Mouse (Mus musculus): ENCODE results near the gene Chn1. TPM values are rescaled to one million over a fixed set of nuclear protein-coding genes. Genes with fewer than 3 reads are reported as not detected.

Gene Chn1
- polyA plus RNA-seq, 1 experiment from 2014 or later = 93.8 TPM

GRCm38 (mm10) chr2:73779016-73779595 lies 4.0 kb upstream of the Chn1 start:
- WGBS = 79% methylated on average over 4 of the region's 4 CpGs

DNA sequence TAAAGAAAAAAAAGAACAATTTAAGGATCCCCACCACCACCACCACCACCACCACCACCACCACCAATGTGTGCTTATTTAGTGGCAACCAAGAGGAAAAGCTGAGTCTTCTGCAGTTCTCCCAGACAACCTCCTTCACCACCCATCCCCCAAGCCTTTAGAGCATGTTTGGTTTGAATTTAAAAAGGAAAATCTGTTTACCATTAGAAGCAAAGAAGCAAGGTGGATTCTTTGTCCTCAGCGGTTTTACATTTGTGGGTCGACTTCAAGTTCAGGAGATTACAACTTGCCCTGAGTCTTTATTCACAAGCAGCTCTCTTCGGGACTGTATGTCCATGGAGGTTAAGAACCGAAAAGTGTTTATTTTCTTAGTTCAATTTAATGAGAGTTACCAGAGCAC lies 1.8 kb upstream of the Chn1 start:
- ATAC-seq (ENCODE audit: low FRiP score) = no peak
- Histone ChIP-seq H3K9me3 (replicated peaks) (no peaks in the 10 kb centered on the region), H3K27me3 (no peaks in the 10 kb centered on the region), H3K27ac (peak overlapping the region; percentile 55), H3K36me3 (no peaks in the 10 kb centered on the region), H3K4me3 (no peak overlapping the region), H3K9ac (no peak overlapping the region), H3K4me2 (replicated peaks) (peak overlapping the region; percentile 21; the same call in 1 of the 2 replicates), H3K4me1 (peaks cover 19% of the 10 kb centered on the region)
- 30% methylated on average over 4 of the region's 4 CpGs for WGBS

More at GRCm38 (mm10) chr2:73779016-73779595, 4.0 kb upstream of the Chn1 start:
- no peak overlapping the region for H3K4me2 ChIP-seq (replicated peaks)
- no peaks in the 10 kb centered on the region for H3K36me3 ChIP-seq
- ATAC-seq (ENCODE audit: low FRiP score) = no peak
- no peak overlapping the region for H3K4me3 ChIP-seq
- H3K27ac ChIP-seq = no peak overlapping the region
- no peak overlapping the region for H3K9ac ChIP-seq
- no peaks in the 10 kb centered on the region for H3K27me3 ChIP-seq
- H3K9me3 ChIP-seq (replicated peaks) = no peaks in the 10 kb centered on the region
- H3K4me1 ChIP-seq = peaks cover 5% of the 10 kb centered on the region

DNA sequence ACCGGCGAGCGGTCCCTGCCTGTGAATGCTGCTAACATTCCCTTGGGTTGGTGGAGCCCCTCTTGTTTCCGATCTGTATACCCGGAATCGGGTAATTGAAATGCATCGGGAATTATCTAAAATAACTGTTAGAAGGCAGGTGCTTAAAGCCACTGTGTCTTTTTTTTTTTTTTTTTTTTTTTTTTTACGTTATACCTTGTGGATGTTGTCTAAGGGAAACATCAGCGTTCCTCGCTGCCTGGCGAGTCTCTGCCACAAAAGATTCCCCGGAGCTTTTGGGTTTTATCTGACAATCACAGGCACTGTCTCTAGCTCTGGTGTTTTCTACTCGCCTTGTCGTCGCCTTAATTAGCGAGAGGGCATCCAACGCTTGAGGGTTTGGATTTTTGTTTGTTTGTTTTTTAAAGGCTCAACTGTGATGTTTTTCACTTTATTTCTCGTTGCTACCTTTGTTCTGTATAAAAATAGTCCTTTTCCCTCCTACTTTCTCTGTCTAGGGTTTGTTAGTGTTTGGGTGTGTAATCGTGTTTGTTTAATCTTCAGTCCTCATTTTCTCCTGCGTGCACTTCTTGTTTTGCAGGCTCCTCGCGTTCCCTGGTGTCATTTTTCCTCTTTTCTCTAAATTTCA lies 651 bp upstream of the Chn1 start:
- H3K4me1 ChIP-seq = peaks cover 19% of the 10 kb centered on the region
- H3K4me2 ChIP-seq (replicated peaks) = peak overlapping the region; percentile 56
- H3K9me3 ChIP-seq (replicated peaks) = no peaks in the 10 kb centered on the region
- WGBS = under 1% methylated on average over 22 of the region's 22 CpGs
- H3K27me3 ChIP-seq = no peaks in the 10 kb centered on the region
- H3K27ac ChIP-seq = peak overlapping the region; percentile 95
- no peaks in the 10 kb centered on the region for H3K36me3 ChIP-seq
- H3K4me3 ChIP-seq = peak overlapping the region; percentile 96
- peak overlapping the region; percentile 98 for H3K9ac ChIP-seq
- ATAC-seq (ENCODE audit: low FRiP score) = peak; percentile 59

DNA sequence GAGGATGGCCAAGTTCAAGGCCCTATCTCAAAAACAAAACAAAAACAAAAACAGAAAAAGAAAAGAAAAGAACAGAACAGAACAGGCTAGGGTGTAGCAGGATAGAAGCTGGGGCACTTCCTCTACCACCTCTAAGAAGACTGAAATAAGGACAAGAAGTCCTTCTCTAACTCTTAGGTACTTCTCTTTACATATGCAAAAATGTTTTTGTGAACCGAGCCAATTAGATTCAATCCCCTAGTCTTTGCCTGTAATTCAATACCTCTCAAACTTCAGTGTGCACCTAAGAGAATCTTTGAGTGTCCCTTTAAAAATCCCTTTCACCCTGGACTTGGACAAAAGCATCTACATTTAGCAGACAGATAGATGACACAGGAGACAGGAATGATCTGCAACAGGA lies 2.2 kb downstream of the Chn1 start:
- peak overlapping the region; percentile 44; the same call in 1 of the 2 replicates for H3K9ac ChIP-seq
- peak overlapping the region; percentile 56 for H3K4me2 ChIP-seq (replicated peaks)
- H3K27me3 ChIP-seq = no peaks in the 10 kb centered on the region
- H3K27ac ChIP-seq = no peak overlapping the region
- no peaks in the 10 kb centered on the region for H3K36me3 ChIP-seq
- H3K4me3 ChIP-seq = peak overlapping the region; percentile 96
- no peaks in the 10 kb centered on the region for H3K9me3 ChIP-seq (replicated peaks)
- no peak for ATAC-seq (ENCODE audit: low FRiP score)
- peaks cover 19% of the 10 kb centered on the region for H3K4me1 ChIP-seq
- WGBS = 34% methylated on average over 1 of the region's 1 CpGs

- Histone ChIP-seq H3K27me3 (no peaks in the 10 kb centered on the region), H3K9me3 (replicated peaks) (no peaks in the 10 kb centered on the region), H3K4me2 (replicated peaks) (no peak overlapping the region), H3K9ac (no peak overlapping the region), H3K4me3 (no peak overlapping the region), H3K36me3 (no peaks in the 10 kb centered on the region), H3K27ac (no peak overlapping the region), H3K4me1 (peaks cover 17% of the 10 kb centered on the region)
- WGBS = 80% methylated on average over 4 of the region's 4 CpGs
- no peak for ATAC-seq (ENCODE audit: low FRiP score)
These were observed 6.5 kb downstream of the Chn1 start for GRCm38 (mm10) chr2:73768669-73769068.

DNA sequence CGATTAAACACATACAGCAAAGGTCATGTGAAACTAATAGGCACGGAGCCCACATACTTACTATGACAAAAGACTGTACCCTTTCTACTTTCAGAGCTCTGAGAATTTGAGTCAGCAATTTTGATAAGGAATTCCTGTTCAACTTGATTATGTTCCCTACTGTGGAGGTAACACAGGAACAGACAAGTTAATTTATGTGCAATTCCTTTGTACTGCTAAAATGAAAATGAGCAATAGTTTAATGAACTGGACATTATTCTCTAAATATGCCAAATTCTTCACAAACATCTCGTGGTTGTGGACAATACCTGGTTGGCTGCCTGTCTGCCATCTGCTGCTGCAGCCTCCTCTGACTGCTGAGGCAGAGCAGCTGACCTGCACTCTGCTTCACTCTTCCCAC lies 11.6 kb downstream of the Chn1 start:
- H3K27ac ChIP-seq = 0 out of 2 replicates have a peak overlapping the region, but pooled peaks have one; percentile 12
- 58% methylated on average over 3 of the region's 3 CpGs for WGBS
- ATAC-seq (ENCODE audit: low FRiP score) = no peak

DNA sequence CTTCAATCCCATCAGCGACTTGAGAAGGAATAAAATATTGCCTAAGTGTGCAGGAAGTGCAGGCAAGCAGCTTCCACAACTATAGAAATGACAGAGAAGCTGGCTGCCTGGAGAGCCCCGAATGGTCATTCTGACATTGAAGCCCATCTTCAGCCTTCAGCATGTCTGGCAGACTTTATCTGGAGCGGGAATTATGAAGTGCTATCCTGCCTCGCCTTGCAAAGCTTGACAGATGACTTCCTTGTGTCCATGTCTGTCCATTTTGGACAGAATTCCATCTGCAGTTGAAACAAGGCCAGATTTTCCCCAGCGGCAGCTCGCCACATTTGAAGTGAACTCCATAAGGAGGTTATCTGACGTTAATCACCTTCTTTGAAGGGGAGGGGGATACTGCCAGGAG lies 15.2 kb downstream of the Chn1 start:
- 92% methylated on average over 7 of the region's 7 CpGs for whole genome bisulfite sequencing

More for the DNA sequence above, 11.6 kb downstream of the Chn1 start:
- H3K4me2 ChIP-seq (replicated peaks) = no peak overlapping the region
- H3K4me1 ChIP-seq = peaks cover 9% of the 10 kb centered on the region
- H3K4me3 ChIP-seq = no peak overlapping the region
- no peaks in the 10 kb centered on the region for H3K27me3 ChIP-seq
- no peaks in the 10 kb centered on the region for H3K9me3 ChIP-seq (replicated peaks)
- H3K36me3 ChIP-seq = peaks cover 3% of the 10 kb centered on the region; the same call in 1 of the 2 replicates
- no peak overlapping the region for H3K9ac ChIP-seq

DNA sequence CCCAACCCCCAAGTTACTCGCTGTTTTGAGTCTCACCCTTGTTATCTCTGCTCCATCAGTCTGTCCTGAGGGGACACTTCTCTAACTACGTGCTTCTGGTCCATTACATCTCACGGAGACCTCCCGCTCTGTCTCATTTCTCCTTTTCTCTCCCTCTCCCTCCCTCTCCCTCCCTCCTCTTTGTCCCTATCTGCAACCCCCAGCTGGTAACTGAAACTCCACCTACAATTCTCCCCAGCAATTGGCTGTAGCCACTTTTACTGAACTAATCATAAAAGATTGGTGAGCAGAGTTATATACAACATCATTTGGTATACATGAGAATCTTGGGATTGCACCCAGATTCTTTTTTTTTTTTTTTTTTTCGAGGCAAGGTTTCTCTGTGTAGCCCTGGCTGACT lies 16.1 kb downstream of the Chn1 start:
- ATAC-seq (ENCODE audit: low FRiP score) = no peak
- no peak overlapping the region for H3K4me3 ChIP-seq
- WGBS = 85% methylated on average over 5 of the region's 5 CpGs

More for the DNA sequence above, 15.2 kb downstream of the Chn1 start:
- Histone ChIP-seq H3K4me3 (no peak overlapping the region), H3K27ac (no peak overlapping the region), H3K4me2 (replicated peaks) (no peak overlapping the region), H3K9ac (no peak overlapping the region), H3K4me1 (peaks cover 9% of the 10 kb centered on the region), H3K27me3 (no peaks in the 10 kb centered on the region), H3K36me3 (peaks cover 5% of the 10 kb centered on the region; the same call in 1 of the 2 replicates), H3K9me3 (replicated peaks) (peaks cover 5% of the 10 kb centered on the region)
- no peak for ATAC-seq (ENCODE audit: low FRiP score)

DNA sequence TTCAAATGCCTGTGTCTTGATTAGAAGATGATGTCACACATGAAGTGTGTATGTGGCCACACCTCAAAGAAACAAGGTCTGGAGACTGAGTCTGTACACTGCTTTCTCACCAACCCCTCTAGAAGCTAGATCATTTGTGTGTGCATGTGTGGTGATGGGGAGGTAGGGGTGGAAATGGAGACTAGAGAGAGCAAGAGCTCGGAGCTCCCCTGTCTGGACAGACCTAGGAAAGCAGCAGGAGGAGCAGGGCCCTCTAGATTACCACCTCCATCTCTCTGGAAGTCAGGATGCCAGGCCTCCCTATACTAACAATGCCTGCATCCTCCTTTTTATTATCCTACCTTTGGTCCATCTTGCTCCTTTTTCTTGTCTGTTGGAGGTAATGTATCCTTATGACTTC lies 27.8 kb downstream of the Chn1 start:
- H3K4me3 ChIP-seq = no peak overlapping the region
- no peaks in the 10 kb centered on the region for H3K27me3 ChIP-seq
- WGBS = 100% methylated on average over 1 of the region's 1 CpGs
- no peaks in the 10 kb centered on the region for H3K9me3 ChIP-seq (replicated peaks)
- no peak overlapping the region for H3K4me2 ChIP-seq (replicated peaks)
- H3K27ac ChIP-seq = no peak overlapping the region
- peaks cover 4% of the 10 kb centered on the region; the same call in 1 of the 2 replicates for H3K4me1 ChIP-seq
- no peak for ATAC-seq (ENCODE audit: low FRiP score)
- H3K9ac ChIP-seq = no peak overlapping the region
- no peaks in the 10 kb centered on the region for H3K36me3 ChIP-seq

More for the DNA sequence above, 16.1 kb downstream of the Chn1 start:
- H3K36me3 ChIP-seq = peaks cover 7% of the 10 kb centered on the region; the same call in 1 of the 2 replicates
- H3K4me2 ChIP-seq (replicated peaks) = no peak overlapping the region
- peaks cover 6% of the 10 kb centered on the region for H3K4me1 ChIP-seq
- peaks cover 7% of the 10 kb centered on the region for H3K9me3 ChIP-seq (replicated peaks)
- H3K27me3 ChIP-seq = no peaks in the 10 kb centered on the region
- H3K9ac ChIP-seq = no peak overlapping the region
- no peak overlapping the region for H3K27ac ChIP-seq

- H3K9me3 ChIP-seq (replicated peaks) = no peaks in the 10 kb centered on the region
- H3K27ac ChIP-seq = no peak overlapping the region
- no peak for ATAC-seq (ENCODE audit: low FRiP score)
- H3K36me3 ChIP-seq = no peaks in the 10 kb centered on the region
- H3K4me2 ChIP-seq (replicated peaks) = no peak overlapping the region
- no peak overlapping the region for H3K9ac ChIP-seq
- no peaks in the 10 kb centered on the region for H3K27me3 ChIP-seq
- 100% methylated on average over 1 of the region's 1 CpGs for WGBS
- H3K4me1 ChIP-seq = peaks cover 4% of the 10 kb centered on the region; the same call in 1 of the 2 replicates
- no peak overlapping the region for H3K4me3 ChIP-seq
These were observed 28.8 kb downstream of the Chn1 start for GRCm38 (mm10) chr2:73746375-73746770.

GRCm38 (mm10) chr2:73745647-73746374 lies 29.3 kb downstream of the Chn1 start:
- 78% methylated on average over 3 of the region's 3 CpGs for WGBS
- no peak overlapping the region for H3K27ac ChIP-seq
- H3K9me3 ChIP-seq (replicated peaks) = no peaks in the 10 kb centered on the region
- H3K36me3 ChIP-seq = no peaks in the 10 kb centered on the region
- ATAC-seq (ENCODE audit: low FRiP score) = no peak
- H3K9ac ChIP-seq = no peak overlapping the region
- H3K4me3 ChIP-seq = no peak overlapping the region
- peaks cover 4% of the 10 kb centered on the region; the same call in 1 of the 2 replicates for H3K4me1 ChIP-seq
- no peaks in the 10 kb centered on the region for H3K27me3 ChIP-seq
- H3K4me2 ChIP-seq (replicated peaks) = no peak overlapping the region

GRCm38 (mm10) chr2:73741286-73741685 lies 33.9 kb downstream of the Chn1 start:
- Histone ChIP-seq H3K9ac (no peak overlapping the region), H3K4me3 (no peak overlapping the region), H3K36me3 (no peaks in the 10 kb centered on the region), H3K4me2 (replicated peaks) (no peak overlapping the region), H3K9me3 (replicated peaks) (no peaks in the 10 kb centered on the region), H3K27ac (no peak overlapping the region), H3K4me1 (peaks cover 4% of the 10 kb centered on the region; the same call in 1 of the 2 replicates), H3K27me3 (no peaks in the 10 kb centered on the region)
- 90% methylated on average over 3 of the region's 3 CpGs for WGBS
- no peak for ATAC-seq (ENCODE audit: low FRiP score)

Measured in hindbrain, embryonic 12.5 days (tissue).